Mouse (Mus musculus): Measurements from ENCODE around the gene Nrxn2. TPM values are rescaled to one million over a fixed set of nuclear protein-coding genes. Genes with fewer than 3 reads are reported as not detected.

Gene Nrxn2
- polyA plus RNA-seq, 1 experiment = 0.17 TPM

DNA sequence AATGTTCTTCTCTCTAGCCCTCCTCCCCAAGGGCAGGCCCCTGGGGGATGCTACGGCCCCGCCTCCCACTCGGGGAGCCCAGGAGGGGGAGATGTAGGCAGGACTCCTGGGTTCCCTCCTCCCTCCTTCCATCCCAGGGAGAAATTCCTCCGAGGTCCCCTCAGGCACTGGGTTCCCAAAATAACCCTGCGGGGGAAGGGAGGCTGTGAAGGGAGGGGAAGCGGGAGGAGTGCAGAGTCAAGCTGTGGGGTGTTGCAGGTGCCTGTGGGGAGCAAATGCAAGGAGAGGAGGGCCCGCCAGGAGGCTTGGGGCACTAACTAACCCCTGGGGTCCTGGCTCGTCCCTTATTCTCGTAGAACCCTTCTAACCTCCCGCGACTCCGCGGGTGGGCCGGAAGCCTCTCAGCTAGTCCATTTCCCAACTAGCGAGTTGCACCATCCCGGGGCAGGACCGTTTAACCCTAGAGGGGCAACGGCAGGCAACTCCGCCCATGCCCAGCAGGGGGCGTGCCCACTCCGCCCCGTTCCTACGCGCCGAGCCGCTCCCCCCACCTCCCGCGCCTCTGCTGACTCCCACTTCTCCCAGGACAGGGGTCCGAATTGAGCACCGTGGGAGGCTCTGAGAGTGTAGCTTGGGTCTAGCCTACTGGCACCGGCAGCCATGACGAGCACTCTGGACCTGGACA lies 17.3 kb upstream of the Nrxn2 start:
- no peak for TF ChIP-seq GATA1 (IDR thresholded peaks at IDR 0.05; ENCODE audit: low read length)

DNA sequence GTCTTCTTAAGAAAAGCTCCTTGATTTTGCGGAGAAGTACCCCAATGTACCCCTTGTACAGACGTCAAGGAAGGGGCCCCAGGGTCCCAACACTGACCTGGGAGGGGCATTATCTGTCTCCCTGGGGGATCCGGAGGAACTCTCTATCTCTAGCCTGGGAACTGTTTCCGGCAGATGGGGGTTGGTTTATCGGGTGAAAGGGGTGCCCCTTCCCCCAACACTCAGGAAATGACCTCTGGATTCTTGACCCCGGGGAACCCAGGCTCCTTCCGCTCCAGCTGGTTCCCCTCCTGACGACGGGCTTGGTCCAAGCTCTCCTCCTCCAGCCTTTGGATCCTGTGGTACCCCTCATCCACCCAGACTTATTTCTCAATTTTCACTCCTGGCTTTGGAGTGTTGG lies 16.6 kb upstream of the Nrxn2 start:
- TF ChIP-seq GATA1 (IDR thresholded peaks at IDR 0.05; ENCODE audit: low read length) = no peak

DNA sequence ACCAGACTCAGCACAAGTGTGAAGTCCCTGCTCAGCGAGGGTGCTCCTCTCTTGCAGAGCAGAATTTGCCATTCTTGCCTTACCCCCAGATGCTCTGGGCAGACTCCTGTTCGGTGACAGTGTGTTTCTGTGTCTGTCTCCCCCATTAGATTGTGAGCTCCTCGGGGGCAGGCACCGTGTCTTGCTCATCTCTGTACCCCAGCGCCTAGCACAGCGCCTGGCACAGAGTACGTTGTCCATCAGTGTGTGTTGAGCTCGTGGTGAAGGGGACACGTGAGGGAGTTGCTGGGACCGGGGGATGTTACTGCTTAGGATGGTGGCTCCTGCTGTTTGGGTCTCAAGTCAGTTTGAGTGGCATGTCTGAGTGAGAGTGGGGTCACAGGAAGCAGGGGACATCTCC lies 14.7 kb upstream of the Nrxn2 start:
- TF ChIP-seq GATA1 (IDR thresholded peaks at IDR 0.05; ENCODE audit: low read length) = no peak

DNA sequence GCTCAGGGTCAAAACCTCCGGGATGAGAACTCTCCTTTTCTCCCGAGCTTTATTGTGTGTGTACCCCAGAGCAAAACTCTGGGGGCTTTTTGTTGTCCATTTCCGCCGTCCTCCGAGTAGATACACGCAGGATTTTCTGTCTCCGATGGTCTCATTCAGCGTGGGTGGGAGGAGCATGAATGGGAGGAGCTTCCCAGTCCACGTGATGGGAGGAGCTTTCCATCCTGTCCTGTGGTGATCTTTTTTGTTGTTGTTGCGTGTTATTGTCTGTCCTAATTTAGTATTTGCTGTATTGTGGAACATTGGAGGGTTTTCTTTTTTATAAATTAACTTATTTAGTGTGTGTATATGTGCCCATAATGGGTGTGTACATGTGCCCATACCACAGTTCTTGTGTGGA lies 13.1 kb upstream of the Nrxn2 start:
- no peak for TF ChIP-seq GATA1 (IDR thresholded peaks at IDR 0.05; ENCODE audit: low read length)

DNA sequence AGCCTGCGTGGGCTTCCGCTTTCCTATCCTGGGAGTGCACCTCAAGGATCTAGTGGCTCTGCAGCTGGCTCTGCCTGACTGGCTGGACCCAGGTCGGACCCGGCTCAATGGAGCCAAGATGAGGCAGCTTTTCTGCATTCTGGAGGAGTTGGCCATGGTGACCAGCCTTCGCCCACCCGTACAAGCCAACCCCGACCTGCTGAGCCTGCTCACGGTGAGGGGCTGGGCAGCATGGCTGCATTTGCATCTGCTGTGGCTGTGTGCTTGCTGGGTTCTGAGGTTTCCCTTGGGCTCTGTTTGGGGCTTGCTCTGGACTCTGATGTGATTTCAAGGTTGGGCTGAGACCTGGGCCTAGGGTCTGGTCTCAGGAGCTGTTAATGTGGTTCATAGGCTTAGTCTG lies 11.4 kb upstream of the Nrxn2 start:
- TF ChIP-seq GATA1 (IDR thresholded peaks at IDR 0.05; ENCODE audit: low read length) = no peak

DNA sequence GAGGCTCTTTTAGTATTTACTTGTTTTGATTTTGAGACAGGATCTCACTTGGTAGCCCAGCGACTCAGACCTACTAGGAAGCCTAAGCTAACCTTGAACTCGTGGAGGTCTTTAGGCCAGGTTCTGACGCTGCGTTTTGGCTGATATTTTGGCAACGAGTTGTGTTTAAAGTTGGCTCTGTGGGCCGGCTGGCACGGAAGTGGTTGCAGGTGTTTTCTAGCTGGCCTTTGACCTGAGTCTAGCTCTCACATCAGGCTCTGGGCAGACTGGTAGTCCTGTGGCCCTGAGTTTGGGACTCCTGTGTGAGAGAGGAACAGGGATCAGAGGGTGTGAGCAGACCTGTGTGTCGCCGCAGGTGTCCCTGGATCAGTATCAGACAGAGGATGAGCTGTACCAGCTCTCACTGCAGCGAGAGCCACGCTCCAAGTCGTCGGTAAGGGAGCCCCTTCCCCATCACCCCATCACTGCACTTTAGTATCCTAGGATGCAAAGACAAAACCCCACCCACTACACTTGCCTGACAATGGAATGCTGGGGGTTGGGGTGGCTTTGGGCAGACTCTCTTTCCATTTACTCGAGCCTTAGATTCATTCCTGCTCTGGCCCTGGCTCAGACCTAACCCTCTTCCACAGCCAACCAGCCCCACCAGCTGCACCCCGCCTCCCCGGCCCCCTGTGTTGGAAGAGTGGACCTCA lies 10.6 kb upstream of the Nrxn2 start:
- TF ChIP-seq GATA1 (IDR thresholded peaks at IDR 0.05; ENCODE audit: low read length) = no peak

DNA sequence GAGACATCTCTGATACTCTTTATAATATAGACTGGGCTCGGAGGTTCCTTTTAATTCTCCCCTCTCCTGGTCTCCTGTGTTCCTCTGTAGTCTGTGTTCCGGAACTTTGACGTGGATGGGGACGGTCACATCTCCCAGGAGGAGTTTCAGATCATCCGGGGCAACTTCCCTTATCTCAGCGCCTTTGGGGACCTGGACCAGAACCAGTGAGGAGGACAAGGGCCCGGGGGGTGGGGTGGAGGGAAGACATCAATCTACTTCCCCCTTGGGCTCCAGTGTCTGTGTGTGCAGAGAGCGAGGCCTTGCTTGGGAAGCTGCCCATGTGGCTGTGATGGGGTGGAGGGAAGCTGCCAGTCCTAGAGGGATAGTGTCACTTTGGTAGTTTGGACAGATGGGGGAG lies 9.8 kb upstream of the Nrxn2 start:
- no peak for TF ChIP-seq GATA1 (IDR thresholded peaks at IDR 0.05; ENCODE audit: low read length)

DNA sequence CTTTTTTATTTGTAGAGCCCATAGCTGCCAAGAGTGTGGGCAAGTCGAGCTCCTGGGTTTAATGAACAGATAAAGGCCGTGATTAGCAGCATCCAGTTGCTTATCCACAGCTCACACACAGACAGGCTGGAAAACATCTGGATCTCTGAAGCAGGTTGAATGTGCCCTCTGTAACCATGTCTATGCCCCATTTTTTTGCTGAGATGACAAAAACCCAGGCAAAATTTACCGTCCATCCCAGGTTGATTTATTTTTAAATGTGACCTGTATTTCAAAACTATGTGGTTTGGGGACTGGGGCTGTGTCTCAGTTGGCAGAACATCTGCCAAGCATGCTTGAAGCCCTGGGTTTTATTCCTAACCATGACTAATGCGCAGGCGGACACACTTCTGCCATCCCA lies 9.4 kb upstream of the Nrxn2 start:
- no peak for TF ChIP-seq GATA1 (IDR thresholded peaks at IDR 0.05; ENCODE audit: low read length)

DNA sequence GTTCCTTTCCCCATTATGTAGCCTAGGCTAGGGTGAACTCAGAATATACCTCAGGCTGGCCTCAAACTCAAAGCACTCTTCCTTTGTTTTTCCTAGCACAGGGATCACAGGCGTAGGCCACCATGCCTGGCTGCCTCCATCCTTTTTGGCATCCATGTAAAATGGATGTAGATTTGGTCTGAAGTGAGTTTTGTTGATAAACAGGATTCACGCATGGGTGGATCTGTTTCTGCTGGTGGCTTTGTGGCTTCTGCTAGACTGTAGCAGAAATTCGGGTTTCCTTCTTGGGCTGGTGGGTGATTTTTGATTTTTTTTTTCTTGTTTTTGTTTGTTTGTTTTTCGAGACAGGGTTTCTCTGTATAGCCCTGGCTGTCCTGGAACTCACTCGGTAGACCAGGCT lies 8.6 kb upstream of the Nrxn2 start:
- TF ChIP-seq GATA1 (IDR thresholded peaks at IDR 0.05; ENCODE audit: low read length) = no peak

DNA sequence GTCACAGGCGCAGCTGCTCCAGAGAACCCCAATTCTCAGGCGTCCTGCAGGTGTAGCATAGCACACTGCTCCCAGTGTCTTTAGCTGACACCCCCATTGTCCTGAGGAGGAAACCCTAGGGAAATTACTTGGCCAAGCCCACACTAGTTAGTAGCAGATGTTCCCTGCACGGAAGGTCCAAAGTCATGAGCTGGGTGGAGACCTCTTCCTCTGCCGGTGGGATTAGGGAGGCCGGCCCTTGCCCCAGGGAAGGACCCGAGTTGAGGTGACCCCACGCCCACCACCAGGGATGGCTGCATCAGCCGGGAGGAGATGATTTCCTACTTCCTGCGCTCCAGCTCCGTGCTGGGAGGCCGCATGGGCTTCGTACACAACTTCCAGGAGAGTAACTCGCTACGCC lies 5.7 kb upstream of the Nrxn2 start:
- no peak for TF ChIP-seq GATA1 (IDR thresholded peaks at IDR 0.05; ENCODE audit: low read length)

DNA sequence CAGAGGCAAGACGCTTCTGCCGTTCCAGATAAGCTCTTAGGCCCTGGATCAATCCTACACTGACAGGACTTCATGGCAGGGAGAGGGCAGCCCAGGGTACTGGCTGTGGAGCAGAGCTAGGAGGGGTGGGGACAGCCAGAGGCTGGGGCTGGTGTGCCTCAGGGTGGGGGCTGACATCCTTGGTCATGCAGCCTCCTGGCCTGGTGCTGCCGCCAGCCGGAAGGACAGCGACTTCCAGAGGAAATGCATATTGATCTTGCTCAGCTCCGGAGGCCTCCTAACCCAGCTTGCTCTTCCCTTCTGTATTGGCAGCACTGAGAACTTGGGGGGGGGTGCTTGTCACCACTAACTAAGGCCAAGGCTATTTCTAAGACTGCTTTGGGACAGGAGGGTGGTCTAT lies 3.1 kb upstream of the Nrxn2 start:
- TF ChIP-seq GATA1 (IDR thresholded peaks at IDR 0.05; ENCODE audit: low read length) = no peak

DNA sequence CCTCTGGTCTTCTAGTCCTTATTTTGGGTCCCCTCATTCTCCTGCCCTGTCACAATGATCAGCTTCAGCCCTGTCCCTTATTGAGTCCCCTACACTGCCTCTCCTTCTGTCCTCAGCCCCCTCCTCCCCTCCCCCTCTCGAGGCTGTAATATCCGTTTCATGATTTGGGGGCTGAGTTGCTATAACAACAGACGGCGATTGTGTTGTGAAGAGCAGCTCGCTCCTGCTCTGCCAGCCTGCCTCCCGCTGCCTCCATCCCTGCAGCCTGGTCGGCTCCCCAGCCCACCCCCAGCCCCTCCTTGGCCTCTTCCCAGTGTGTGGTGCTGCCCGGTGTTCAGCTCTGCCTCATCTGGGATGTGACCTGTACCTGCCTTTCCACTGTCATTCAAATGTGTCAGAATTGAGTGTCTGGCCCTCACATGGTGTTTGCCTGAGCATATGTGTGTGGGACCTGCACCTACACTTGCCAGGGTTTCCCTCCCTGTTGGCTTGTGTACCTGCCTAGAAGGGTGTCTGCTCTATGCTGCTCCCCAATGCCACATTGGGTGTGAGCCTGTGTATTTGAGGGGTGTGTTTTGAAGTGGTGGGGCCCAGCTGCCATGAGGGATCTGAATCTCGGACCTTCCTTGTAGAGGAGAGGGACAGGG lies 2.3 kb upstream of the Nrxn2 start:
- TF ChIP-seq GATA1 (IDR thresholded peaks at IDR 0.05; ENCODE audit: low read length) = no peak

DNA sequence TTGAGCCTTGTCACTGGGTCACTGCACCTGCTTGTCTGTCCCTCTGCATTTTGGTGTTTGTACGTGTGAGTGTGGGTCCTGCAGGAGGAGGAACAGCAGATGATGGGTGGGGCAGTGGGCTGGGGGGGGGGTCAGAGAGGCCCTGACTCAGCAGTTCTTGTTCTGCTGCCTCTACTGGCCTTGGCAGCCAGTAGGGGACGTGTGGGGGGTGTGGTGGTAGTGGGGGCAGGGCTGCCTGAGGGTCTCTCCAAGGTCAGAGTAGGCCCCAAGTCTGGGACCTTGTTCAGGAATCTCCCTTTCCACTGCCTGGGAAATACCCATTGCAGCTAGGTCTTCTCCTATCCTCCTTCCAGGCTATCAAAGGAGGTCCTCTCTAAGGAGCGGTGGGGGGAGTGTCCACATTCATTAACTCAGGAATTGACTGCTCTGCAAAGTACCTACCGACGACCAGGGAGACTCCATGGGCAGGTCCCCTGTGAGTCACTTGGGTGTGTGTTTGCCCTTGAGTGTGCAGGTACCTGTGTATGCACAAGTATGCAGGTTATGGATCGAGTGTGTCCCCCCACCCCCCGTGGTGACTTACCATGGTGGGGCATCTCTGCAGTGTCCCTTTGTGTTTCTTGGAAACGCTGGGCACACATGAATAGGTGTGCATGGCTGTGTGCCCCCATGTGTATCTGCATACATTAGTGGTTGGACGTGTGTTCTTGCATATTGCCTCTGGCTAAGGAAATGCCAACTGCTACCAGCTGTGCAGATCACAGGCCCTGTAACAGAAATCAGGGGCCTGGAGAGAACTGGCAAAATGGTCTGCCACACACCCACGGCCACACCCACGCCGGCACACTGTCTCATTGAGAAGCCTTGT lies 1.4 kb upstream of the Nrxn2 start:
- no peak for TF ChIP-seq GATA1 (IDR thresholded peaks at IDR 0.05; ENCODE audit: low read length)

DNA sequence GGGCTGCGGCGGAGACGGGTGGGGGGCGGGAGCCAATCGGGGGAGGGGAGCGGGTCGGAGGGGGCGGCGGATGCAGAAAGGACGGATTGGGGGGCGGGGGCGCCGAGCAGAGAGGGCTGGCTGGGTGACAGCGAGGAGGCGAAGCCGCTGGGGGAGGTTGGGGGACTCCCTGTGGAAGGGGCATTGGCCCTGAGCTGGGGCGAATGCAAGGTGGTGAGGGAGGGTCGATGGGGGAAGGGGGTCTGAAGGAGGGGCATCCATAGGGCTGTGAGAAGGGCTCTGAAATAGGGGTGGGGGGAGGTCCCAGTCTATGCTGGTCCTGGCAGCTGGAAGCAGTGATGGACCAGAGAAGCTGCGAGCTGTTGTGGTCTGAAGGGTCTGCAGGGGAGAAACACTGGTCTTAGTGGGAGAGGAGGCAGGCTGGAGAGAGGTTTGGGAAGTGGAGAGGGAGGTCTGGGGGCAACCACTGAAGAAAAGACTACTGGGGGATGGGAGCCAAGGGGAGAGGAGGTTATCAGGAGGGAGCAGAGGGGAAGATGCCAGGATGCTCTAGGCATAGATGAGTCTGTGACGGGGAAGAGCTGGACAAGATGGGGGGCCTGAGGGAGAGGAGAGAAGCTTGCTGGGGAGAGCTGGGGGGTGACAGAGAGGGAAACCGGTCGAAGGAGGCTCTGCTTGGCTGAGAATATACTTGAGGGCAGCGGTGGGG lies 607 bp downstream of the Nrxn2 start:
- TF ChIP-seq GATA1 (IDR thresholded peaks at IDR 0.05; ENCODE audit: low read length) = no peak

DNA sequence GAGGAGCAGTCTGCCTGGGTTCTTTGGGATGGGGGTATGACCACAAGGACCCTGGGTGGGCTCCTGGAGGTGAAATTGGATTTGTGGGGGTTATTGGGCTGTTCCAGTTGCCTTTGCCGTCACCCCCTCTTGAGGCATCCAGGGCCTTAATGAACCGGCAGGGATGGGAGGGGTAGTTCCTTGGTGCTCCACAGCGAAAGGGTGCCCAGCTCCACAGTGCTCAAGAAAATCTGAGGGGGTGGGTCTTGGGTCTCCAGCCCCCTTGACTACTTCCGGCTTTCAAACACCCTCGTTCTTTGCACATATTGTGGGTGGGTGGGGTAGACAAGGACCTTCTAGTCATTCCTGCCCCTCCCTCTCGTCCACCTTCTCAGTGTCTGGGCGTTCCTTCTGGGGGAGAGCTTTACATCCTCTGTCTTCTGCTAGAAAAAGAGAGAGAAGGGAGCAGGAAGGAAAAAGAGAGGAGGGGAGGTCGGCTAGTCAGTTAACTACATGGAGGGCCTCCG lies 1.3 kb downstream of the Nrxn2 start:
- no peak for TF ChIP-seq GATA1 (IDR thresholded peaks at IDR 0.05; ENCODE audit: low read length)
